Mouse (Mus musculus): ENCODE results near the gene Tspoap1. TPM values are rescaled to one million over a fixed set of nuclear protein-coding genes. Genes with fewer than 3 reads are reported as not detected.

Tspoap1 gene
- polyA plus RNA-seq, 1 experiment from 2014 or later: 38.4 TPM

DNA sequence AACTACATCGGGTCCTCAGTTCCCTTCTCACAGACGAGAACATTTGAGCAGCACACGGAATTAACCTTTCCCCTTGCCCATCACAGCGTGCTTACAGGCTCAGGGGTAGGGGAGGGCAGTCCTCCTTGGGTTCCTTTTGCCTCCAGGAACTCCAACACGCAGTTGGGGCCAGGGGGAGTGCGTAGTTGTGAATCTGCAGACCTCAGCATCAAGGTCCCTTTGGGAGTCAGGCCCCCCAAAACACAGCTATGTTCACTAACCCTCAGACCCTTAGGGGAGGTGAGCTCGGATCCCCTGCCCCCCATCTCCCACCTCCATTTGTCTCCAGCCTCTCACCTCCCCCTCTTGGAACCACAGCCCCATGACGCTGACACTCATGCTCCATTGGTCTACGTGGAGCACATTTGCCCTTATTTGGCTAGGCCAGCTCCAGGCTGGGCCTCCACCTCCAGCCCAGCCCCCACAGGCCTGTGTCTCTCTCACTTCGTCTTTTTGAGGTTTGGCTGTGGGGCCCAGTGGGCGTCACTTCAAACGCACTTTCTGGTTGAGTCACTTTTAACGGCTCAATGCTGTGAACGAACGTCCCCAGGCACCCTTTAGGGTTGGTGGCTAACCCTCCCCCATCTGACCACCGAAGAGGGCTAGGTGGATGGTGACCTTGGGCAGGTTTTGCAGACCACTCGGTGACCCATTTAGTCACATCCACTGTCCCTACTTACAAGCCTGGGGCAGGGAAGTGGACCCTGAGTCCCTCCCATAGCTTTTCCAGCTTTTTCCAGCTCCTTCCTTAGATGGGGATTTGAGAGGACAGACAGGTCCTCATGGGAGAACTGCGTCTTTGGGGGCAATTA is 10.9 kb upstream of the Tspoap1 start:
- Histone ChIP-seq H3K4me1 (ENCODE audit: control insufficient read depth, insufficient read depth, low read depth, low read length) (no peaks in the 10 kb centered on the region), H3K27me3 (replicated peaks; ENCODE audit: control insufficient read depth, insufficient read depth, low read length) (no peaks in the 10 kb centered on the region; the same call in 1 of the 2 replicates), H3K4me3 (ENCODE audit: low read length) (no peak overlapping the region), H3K9me3 (ENCODE audit: control insufficient read depth, low read length) (no peaks in the 10 kb centered on the region), H3K36me3 (ENCODE audit: control insufficient read depth, insufficient read depth, low read length) (peaks cover 7% of the 10 kb centered on the region), H3K27ac (ENCODE audit: low read depth, low read length) (no peak overlapping the region), H3K9ac (ENCODE audit: low read depth, low read length) (no peak overlapping the region), H3K4me2 (ENCODE audit: low read length) (no peak overlapping the region)
- no peak for ATAC-seq
- 62% methylated on average over 18 of the region's 18 CpGs for WGBS

DNA sequence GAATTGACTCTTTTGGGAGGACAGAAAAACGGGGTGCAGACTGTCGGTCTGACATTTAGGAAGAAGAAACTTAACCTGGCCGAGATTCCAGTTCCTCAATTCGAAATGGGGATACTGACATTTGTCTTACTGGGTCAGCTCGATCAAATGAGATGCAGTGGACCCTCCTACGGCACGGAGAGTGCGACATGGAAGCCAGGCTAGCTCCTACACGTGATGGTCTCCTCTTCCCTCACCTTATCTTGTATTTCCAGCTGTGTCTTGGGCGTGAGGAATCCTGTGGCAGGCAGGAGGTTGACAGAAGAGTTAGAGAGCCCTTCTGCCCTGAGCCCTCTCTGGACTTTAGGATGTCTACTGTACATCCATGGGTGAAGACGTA is 10.3 kb upstream of the Tspoap1 start:
- Histone ChIP-seq H3K4me1 (ENCODE audit: control insufficient read depth, insufficient read depth, low read depth, low read length) (no peaks in the 10 kb centered on the region), H3K27ac (ENCODE audit: low read depth, low read length) (no peak overlapping the region)
- WGBS: 81% methylated on average over 11 of the region's 11 CpGs

DNA sequence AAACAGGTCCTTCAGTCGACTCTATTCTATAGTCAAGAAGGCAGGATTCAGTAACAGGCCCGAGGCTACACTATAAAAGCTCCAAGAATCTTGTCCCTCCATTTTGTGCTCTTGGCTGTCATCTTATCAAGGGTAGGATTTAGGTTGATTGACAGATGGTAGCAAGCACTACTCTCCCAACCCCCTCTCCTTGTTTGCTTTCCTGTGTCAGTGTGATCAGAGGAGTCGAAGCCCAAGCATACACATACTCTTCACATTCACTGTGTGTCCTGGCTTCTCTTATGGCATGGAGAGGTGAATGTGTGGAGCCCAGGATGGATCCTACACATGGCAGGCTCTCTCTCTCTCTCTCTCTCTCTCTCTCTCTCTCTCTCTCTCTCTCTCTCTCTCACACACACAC is 9.8 kb upstream of the Tspoap1 start:
- Histone ChIP-seq H3K9me3 (ENCODE audit: control insufficient read depth, low read length) (no peaks in the 10 kb centered on the region), H3K4me2 (ENCODE audit: low read length) (no peak overlapping the region), H3K36me3 (ENCODE audit: control insufficient read depth, insufficient read depth, low read length) (no peaks in the 10 kb centered on the region), H3K27me3 (replicated peaks; ENCODE audit: control insufficient read depth, insufficient read depth, low read length) (no peaks in the 10 kb centered on the region; the same call in 1 of the 2 replicates), H3K4me3 (ENCODE audit: low read length) (no peak overlapping the region), H3K4me1 (ENCODE audit: control insufficient read depth, insufficient read depth, low read depth, low read length) (no peaks in the 10 kb centered on the region), H3K9ac (ENCODE audit: low read depth, low read length) (no peak overlapping the region), H3K27ac (ENCODE audit: low read depth, low read length) (no peak overlapping the region)
- 83% methylated on average over 3 of the region's 3 CpGs for WGBS
- ATAC-seq: no peak

More for the DNA sequence above, 10.3 kb upstream of the Tspoap1 start:
- Histone ChIP-seq H3K4me2 (ENCODE audit: low read length) (no peak overlapping the region), H3K9me3 (ENCODE audit: control insufficient read depth, low read length) (no peaks in the 10 kb centered on the region), H3K4me3 (ENCODE audit: low read length) (no peak overlapping the region), H3K9ac (ENCODE audit: low read depth, low read length) (no peak overlapping the region), H3K27me3 (replicated peaks; ENCODE audit: control insufficient read depth, insufficient read depth, low read length) (no peaks in the 10 kb centered on the region; the same call in 1 of the 2 replicates), H3K36me3 (ENCODE audit: control insufficient read depth, insufficient read depth, low read length) (peaks cover under 1% of the 10 kb centered on the region; the same call in 1 of the 2 replicates)
- ATAC-seq: no peak

DNA sequence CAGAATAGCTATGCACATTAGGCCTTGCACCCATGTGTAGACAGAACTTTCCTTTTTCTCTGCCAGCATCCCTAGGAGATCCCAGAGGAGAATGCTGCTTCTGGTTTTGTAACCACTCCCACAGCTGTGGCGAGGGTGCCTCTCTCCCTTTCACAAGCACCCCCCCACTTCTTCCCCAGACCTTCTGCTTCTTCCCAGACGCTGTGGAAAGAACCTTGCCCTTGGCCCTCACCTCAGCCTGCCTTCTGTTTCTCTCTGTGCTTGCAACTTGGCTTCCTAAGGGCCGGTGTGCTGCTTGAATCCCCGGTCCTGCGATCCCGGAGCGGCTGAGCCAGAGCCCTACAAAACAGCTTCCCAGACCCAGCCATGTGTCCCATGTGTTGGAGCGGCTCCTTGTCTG is 9.3 kb upstream of the Tspoap1 start:
- H3K27me3 ChIP-seq (replicated peaks; ENCODE audit: control insufficient read depth, insufficient read depth, low read length): no peaks in the 10 kb centered on the region; the same call in 1 of the 2 replicates
- no peaks in the 10 kb centered on the region for H3K4me1 ChIP-seq (ENCODE audit: control insufficient read depth, insufficient read depth, low read depth, low read length)
- no peak overlapping the region for H3K4me2 ChIP-seq (ENCODE audit: low read length)
- H3K27ac ChIP-seq (ENCODE audit: low read depth, low read length): no peak overlapping the region
- no peaks in the 10 kb centered on the region for H3K9me3 ChIP-seq (ENCODE audit: control insufficient read depth, low read length)
- ATAC-seq: no peak
- H3K4me3 ChIP-seq (ENCODE audit: low read length): no peak overlapping the region
- no peak overlapping the region for H3K9ac ChIP-seq (ENCODE audit: low read depth, low read length)
- H3K36me3 ChIP-seq (ENCODE audit: control insufficient read depth, insufficient read depth, low read length): no peaks in the 10 kb centered on the region
- WGBS: 79% methylated on average over 8 of the region's 8 CpGs

DNA sequence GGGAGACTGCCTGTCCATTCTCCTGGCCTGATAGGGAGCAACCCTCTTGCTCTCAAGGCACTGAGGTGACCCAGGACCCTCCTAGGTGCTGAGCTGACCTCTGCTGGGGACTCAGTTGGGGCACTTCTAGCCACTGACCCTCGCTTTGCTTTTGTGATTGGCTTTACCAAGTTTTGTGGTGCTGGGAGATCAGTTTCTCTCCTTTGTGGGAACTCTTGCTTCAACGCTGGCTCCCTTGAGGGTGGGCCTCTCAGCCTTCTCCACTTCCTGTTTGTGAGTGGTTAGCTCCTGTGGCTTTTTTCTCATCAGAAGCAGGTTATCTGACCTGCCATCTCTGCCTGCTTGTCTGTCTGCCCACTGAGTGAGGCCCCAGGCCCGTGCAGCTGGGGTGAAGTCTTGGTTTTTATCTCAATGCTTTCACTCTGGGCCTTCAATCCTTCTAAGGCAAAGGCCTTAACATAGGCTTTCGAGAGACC is 8.8 kb upstream of the Tspoap1 start:
- H3K9ac ChIP-seq (ENCODE audit: low read depth, low read length): no peak overlapping the region
- H3K4me2 ChIP-seq (ENCODE audit: low read length): no peak overlapping the region
- 69% methylated on average over 4 of the region's 4 CpGs for WGBS
- no peaks in the 10 kb centered on the region for H3K36me3 ChIP-seq (ENCODE audit: control insufficient read depth, insufficient read depth, low read length)
- H3K27me3 ChIP-seq (replicated peaks; ENCODE audit: control insufficient read depth, insufficient read depth, low read length): no peaks in the 10 kb centered on the region; the same call in 1 of the 2 replicates
- H3K4me3 ChIP-seq (ENCODE audit: low read length): no peak overlapping the region
- ATAC-seq: no peak
- H3K27ac ChIP-seq (ENCODE audit: low read depth, low read length): no peak overlapping the region
- no peaks in the 10 kb centered on the region for H3K4me1 ChIP-seq (ENCODE audit: control insufficient read depth, insufficient read depth, low read depth, low read length)
- no peaks in the 10 kb centered on the region for H3K9me3 ChIP-seq (ENCODE audit: control insufficient read depth, low read length)

DNA sequence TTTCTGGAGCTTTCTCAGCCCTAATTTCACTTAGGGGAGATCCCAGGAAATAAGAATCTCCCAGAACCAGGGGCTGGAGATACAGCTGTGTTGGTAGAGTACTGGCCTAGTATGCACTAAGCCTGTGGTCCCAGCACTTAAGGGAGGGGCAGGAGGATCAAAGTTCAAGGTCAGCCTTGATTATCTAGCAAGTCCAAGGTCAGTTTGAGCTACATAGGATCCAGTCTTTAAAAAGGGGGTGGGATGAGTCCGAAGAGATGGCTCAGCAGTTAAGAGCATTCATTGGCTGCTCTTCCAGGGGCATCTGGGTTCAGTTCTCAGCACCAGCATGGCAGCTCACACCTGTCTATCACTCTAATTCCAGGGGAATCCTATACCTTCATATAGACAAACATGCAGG is 8.0 kb upstream of the Tspoap1 start:
- ATAC-seq: no peak
- 71% methylated on average over 1 of the region's 1 CpGs for WGBS
- Histone ChIP-seq H3K27me3 (replicated peaks; ENCODE audit: control insufficient read depth, insufficient read depth, low read length) (no peaks in the 10 kb centered on the region; the same call in 1 of the 2 replicates), H3K4me2 (ENCODE audit: low read length) (no peak overlapping the region), H3K9ac (ENCODE audit: low read depth, low read length) (no peak overlapping the region), H3K36me3 (ENCODE audit: control insufficient read depth, insufficient read depth, low read length) (no peaks in the 10 kb centered on the region), H3K4me1 (ENCODE audit: control insufficient read depth, insufficient read depth, low read depth, low read length) (no peaks in the 10 kb centered on the region), H3K9me3 (ENCODE audit: control insufficient read depth, low read length) (no peaks in the 10 kb centered on the region), H3K27ac (ENCODE audit: low read depth, low read length) (no peak overlapping the region), H3K4me3 (ENCODE audit: low read length) (no peak overlapping the region)

DNA sequence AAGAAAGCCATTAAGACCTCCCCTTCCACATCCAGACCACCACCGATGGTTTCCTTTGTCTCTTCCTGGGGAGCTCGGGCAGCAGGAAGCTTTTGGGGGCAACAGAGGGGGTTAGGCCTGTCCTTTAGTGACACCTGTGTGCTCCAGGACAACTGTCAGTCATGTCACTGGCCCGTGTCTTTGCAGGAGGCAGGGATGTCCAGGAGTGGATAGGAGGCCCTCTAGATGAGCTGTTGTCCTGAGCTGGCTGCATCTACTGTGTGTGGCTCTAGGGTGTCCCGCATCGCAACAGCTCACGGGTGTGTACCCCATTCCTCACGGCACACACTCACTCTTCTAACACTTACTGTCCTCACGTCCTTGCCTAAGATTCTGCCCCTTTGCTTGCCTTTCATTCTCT is 7.1 kb upstream of the Tspoap1 start:
- H3K9ac ChIP-seq (ENCODE audit: low read depth, low read length): no peak overlapping the region
- no peaks in the 10 kb centered on the region for H3K9me3 ChIP-seq (ENCODE audit: control insufficient read depth, low read length)
- WGBS: 85% methylated on average over 8 of the region's 8 CpGs
- no peak overlapping the region for H3K4me2 ChIP-seq (ENCODE audit: low read length)
- H3K4me3 ChIP-seq (ENCODE audit: low read length): no peak overlapping the region
- no peaks in the 10 kb centered on the region for H3K4me1 ChIP-seq (ENCODE audit: control insufficient read depth, insufficient read depth, low read depth, low read length)
- no peaks in the 10 kb centered on the region; the same call in 1 of the 2 replicates for H3K27me3 ChIP-seq (replicated peaks; ENCODE audit: control insufficient read depth, insufficient read depth, low read length)
- H3K36me3 ChIP-seq (ENCODE audit: control insufficient read depth, insufficient read depth, low read length): no peaks in the 10 kb centered on the region
- no peak for ATAC-seq
- no peak overlapping the region for H3K27ac ChIP-seq (ENCODE audit: low read depth, low read length)

DNA sequence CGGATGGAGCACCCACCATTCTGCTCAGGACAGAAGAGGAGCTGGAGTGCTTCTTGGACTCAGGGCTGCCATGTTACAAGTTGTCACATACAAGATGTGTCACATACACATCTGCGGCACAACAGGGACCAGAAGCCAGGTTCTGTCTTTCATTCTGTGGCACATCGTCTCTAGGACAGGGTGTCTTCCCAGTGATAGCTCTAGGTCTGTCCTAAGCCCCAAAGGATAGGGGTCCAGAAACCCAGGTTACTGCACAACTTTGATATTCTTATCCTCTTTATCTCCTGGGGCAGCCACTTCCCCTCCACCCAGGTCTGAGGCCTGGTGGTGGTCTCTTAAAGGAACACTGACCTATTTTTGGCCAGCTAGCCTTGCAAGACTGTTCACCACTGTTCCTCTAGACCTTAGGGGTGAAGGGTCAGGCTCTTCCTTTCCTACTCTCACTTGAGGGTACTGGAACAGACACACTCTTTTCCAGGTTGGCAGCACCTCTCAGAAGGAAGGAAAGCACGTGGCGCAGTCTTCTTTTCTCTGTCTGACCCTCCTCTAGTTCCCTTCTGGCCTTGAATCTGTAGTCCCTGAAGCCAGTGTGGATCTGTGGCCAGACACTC is 6.3 kb upstream of the Tspoap1 start:
- 84% methylated on average over 5 of the region's 5 CpGs for WGBS
- H3K27me3 ChIP-seq (replicated peaks; ENCODE audit: control insufficient read depth, insufficient read depth, low read length): no peaks in the 10 kb centered on the region; the same call in 1 of the 2 replicates
- H3K4me1 ChIP-seq (ENCODE audit: control insufficient read depth, insufficient read depth, low read depth, low read length): no peaks in the 10 kb centered on the region

DNA sequence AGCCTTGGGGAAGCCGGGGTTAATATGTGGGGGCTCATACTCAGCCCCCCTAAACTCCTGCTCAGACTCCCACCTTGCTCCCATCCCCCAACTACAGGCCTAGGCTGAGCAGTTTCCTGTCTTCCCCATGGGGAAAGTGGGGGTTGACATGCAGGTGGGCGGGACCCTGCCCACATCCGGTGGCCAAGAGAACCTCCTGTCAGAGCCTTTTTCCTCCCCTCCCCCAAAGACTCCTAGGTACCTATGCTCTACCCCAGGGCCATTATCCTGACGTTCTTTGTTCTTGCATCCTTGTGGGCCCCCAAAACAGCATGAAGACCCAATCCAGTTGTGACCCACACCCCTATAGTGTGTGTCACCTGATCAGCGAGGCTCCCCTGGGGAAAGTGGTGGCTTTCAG is 5.7 kb upstream of the Tspoap1 start:
- Histone ChIP-seq H3K27me3 (replicated peaks; ENCODE audit: control insufficient read depth, insufficient read depth, low read length) (no peaks in the 10 kb centered on the region), H3K4me2 (ENCODE audit: low read length) (no peak overlapping the region), H3K9me3 (ENCODE audit: control insufficient read depth, low read length) (no peaks in the 10 kb centered on the region), H3K4me1 (ENCODE audit: control insufficient read depth, insufficient read depth, low read depth, low read length) (peaks cover 1% of the 10 kb centered on the region), H3K36me3 (ENCODE audit: control insufficient read depth, insufficient read depth, low read length) (no peaks in the 10 kb centered on the region), H3K27ac (ENCODE audit: low read depth, low read length) (no peak overlapping the region), H3K4me3 (ENCODE audit: low read length) (no peak overlapping the region), H3K9ac (ENCODE audit: low read depth, low read length) (no peak overlapping the region)
- ATAC-seq: no peak
- WGBS: 81% methylated on average over 5 of the region's 5 CpGs

More for the DNA sequence above, 6.3 kb upstream of the Tspoap1 start:
- no peak for ATAC-seq
- Histone ChIP-seq H3K27ac (ENCODE audit: low read depth, low read length) (no peak overlapping the region), H3K9ac (ENCODE audit: low read depth, low read length) (no peak overlapping the region), H3K9me3 (ENCODE audit: control insufficient read depth, low read length) (no peaks in the 10 kb centered on the region), H3K4me3 (ENCODE audit: low read length) (no peak overlapping the region), H3K36me3 (ENCODE audit: control insufficient read depth, insufficient read depth, low read length) (no peaks in the 10 kb centered on the region), H3K4me2 (ENCODE audit: low read length) (no peak overlapping the region)
